Mouse (Mus musculus) kidney, adult 2 months (tissue): ENCODE measurements at regions not wholly inside any gene's neighbourhood (a gene's known extent, or its start where the extent isn't known, plus 50 kb on each side); places are given as distances from the start of the nearest gene placed in this dataset.

Experiments
- DNase-seq: peaks from one replicate; pipeline ENCODE4 v3.0.0; 2021
- H3K27ac ChIP-seq: fragments of 200-500 bp; 2 replicates; pipeline ENCODE4 v1.5.1; 2012; ENCODE audit warnings: low read depth, low read length, control low read depth, inconsistent platforms; ENCODE audit not compliant: insufficient read depth
- H3K27me3 ChIP-seq: fragments of 200-500 bp; replicated peaks from 2 replicates; pipeline ENCODE4 v1.6.1; 2012; ENCODE audit warnings: mild to moderate bottlenecking, moderate library complexity, low read length, inconsistent platforms; ENCODE audit not compliant: control insufficient read depth, insufficient read depth
- H3K36me3 ChIP-seq: fragments of 200-500 bp; 2 replicates; pipeline ENCODE4 v1.6.1; 2012; ENCODE audit warnings: mild to moderate bottlenecking, moderate library complexity, low read length, inconsistent platforms; ENCODE audit not compliant: control insufficient read depth, insufficient read depth
- H3K4me1 ChIP-seq: fragments of 200-500 bp; 2 replicates; pipeline ENCODE4 v1.6.1; 2011; ENCODE audit warnings: low read length; ENCODE audit not compliant: control insufficient read depth, insufficient read depth
- H3K4me3 ChIP-seq: fragments of 200-500 bp; 2 replicates; pipeline ENCODE4 v1.5.1; 2011; ENCODE audit warnings: mild to moderate bottlenecking, low read depth, low read length, control low read depth; ENCODE audit not compliant: insufficient read depth
- CTCF ChIP-seq: fragments of 200-500 bp; conservative IDR thresholded peaks from 2 replicates; pipeline ENCODE4 v1.5.1; 2011; ENCODE audit warnings: low read depth, mild to moderate bottlenecking, control low read depth, low read length, moderate library complexity, mixed read lengths; ENCODE audit not compliant: insufficient read depth, insufficient read length
- POLR2A ChIP-seq: fragments of 200-500 bp; IDR thresholded peaks from one replicate; pipeline ENCODE4 v1.6.1; 2011; ENCODE audit warnings: low read depth, low read length, control low read depth
- WGBS: fragments of 180-500 bp; shearing (Covaris S2); methylation state at CpG from one replicate; pipeline ENCODE4 v1.1.7; 2018; 5-methylcytosine and 5-hydroxymethylcytosine counted together

DNA sequence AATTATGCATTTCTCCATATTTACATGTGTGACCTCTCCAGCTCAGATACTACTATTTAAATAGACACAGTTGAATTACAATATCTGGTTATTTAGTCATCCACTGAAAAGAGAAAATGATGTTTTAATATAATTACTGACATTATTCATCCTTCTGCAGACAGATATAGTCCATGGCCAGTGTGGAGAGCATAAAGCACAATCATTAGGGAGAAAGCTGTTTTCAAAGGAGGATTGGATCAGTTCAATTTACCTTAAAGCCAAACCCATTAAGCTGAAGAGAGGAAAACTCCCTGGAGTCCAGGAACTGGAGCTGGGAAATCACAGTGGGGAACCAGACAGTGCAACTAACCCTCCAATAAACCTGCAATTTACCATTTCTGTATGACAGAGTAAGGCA lies 339.8 kb upstream of the Rgs17 start:
- Histone ChIP-seq H3K27me3 (no peaks in the 10 kb centered on the region), H3K4me3 (no peak overlapping the region), H3K36me3 (no peaks in the 10 kb centered on the region), H3K27ac (no peak overlapping the region), H3K4me1 (no peaks in the 10 kb centered on the region)
- no peak for TF ChIP-seq POLR2A
- TF ChIP-seq CTCF = no peak
- no peak for DNase-seq

DNA sequence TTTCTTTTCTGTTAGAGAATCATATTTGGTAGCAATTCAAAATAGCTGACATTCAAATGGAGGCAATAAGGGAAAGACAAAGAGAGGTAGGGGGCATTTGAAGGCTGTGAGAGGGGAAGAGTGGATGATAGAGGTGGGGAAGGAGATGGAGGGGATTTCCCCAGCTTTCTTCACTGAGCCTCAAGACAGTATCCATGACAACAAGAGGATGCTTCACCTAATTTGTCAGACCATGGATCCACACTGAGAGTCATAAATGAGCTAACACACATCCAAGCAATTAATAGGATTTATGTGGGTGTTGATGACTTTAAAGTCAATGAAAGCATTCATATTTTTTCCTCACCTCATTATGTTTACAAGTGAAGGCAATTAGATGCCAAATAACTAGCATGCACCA lies 343.5 kb upstream of the Rgs17 start:
- no peak overlapping the region for H3K27ac ChIP-seq
- H3K27me3 ChIP-seq = no peaks in the 10 kb centered on the region
- no peaks in the 10 kb centered on the region for H3K4me1 ChIP-seq
- TF ChIP-seq POLR2A (no peak), CTCF (no peak)
- no peak overlapping the region for H3K4me3 ChIP-seq
- DNase-seq = no peak
- H3K36me3 ChIP-seq = no peaks in the 10 kb centered on the region

DNA sequence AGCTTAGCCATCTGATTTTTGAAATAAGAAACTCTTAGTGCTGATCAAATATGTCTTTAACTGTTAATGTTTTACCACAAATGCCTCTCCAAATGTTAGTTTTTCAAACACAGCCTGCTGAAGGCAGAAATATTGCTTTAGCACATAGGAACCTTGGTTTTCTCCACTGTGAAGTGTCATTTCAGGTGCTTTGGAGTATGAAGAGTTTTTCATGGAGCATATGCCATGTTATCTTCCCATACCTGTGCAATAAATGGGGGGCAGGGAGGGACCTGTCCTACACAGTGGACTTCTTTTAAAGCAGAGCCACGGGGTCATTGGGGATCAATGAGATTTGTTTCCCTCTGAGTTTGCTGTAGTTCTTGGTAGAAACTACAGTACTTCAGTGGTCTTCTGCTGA lies 369.2 kb upstream of the Rgs17 start:
- Histone ChIP-seq H3K36me3 (no peaks in the 10 kb centered on the region), H3K4me3 (no peak overlapping the region), H3K4me1 (no peaks in the 10 kb centered on the region), H3K27me3 (no peaks in the 10 kb centered on the region), H3K27ac (no peak overlapping the region)
- 76% methylated on average over 1 of the region's 1 CpGs for WGBS
- DNase-seq = no peak
- TF ChIP-seq CTCF (no peak), POLR2A (no peak)

DNA sequence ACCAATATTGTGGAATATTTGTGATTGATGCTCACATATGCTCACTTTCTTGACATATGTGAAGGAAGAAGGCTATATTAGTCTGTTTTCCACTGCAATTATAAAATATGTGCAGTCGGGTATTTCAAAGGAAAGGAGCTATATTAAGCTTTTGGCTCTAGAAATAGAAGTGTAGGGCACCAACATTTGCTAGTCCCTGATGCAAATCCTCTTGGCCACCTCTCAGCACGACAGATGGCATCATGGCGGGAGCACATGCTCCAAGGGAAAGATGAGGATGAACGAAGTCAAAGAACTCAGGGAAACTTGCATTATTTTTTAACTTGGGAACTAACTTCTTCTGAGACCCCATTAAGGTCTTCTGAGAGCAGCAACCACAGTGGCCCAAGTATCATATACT lies 374.4 kb upstream of the Rgs17 start:
- DNase-seq = no peak
- Histone ChIP-seq H3K36me3 (no peaks in the 10 kb centered on the region), H3K4me3 (no peak overlapping the region), H3K4me1 (no peaks in the 10 kb centered on the region), H3K27me3 (no peaks in the 10 kb centered on the region), H3K27ac (no peak overlapping the region)
- WGBS = 82% methylated on average over 4 of the region's 4 CpGs
- TF ChIP-seq POLR2A (no peak), CTCF (no peak)

DNA sequence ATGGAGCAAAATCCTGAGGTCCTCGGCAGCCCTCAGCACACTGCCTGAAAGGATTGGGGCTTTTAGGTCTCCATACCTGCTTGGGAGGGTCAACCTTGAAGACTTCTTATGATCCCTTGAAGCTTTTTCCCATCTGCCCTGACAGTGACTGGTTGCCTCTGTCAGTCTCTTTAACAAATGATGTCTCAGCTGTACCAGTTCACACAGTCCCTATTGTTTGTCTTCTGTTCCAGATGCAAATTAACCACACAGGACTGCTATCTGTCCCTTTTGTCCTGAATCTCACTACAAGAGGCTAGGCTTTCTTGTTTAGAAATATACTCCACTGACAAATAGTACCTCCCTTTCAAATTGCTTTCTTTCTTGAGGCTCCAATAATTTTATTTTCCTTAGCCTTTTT lies 375.6 kb upstream of the Rgs17 start:
- no peak for TF ChIP-seq POLR2A
- H3K27ac ChIP-seq = no peak overlapping the region
- H3K4me1 ChIP-seq = no peaks in the 10 kb centered on the region
- H3K27me3 ChIP-seq = no peaks in the 10 kb centered on the region
- DNase-seq = no peak
- H3K36me3 ChIP-seq = no peaks in the 10 kb centered on the region
- no peak overlapping the region for H3K4me3 ChIP-seq
- 89% methylated on average over 1 of the region's 1 CpGs for WGBS

DNA sequence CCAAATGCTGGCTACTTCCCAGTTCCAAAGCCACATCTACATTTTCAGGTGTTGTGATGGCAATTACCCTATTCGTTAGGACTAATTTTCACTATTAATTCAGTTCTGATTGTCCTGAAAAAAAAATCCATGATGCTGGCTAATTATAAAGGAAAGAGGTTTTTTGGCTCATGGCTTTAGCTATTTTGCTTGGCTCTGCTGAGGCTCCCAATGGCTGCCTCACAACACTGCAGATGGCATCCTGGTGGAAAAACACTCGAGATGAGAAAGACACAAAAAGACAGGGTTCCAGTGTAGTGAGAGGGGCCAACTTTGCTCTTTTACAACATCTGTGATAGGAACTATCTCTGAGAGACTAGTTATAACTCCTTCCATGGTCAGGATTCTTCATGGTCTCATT lies 376.5 kb upstream of the Rgs17 start:
- no peaks in the 10 kb centered on the region for H3K4me1 ChIP-seq
- 72% methylated on average over 2 of the region's 2 CpGs for WGBS
- H3K27ac ChIP-seq = no peak overlapping the region
- no peaks in the 10 kb centered on the region for H3K27me3 ChIP-seq
- no peak overlapping the region for H3K4me3 ChIP-seq
- DNase-seq = no peak
- no peak for TF ChIP-seq POLR2A
- no peak for TF ChIP-seq CTCF
- H3K36me3 ChIP-seq = no peaks in the 10 kb centered on the region

DNA sequence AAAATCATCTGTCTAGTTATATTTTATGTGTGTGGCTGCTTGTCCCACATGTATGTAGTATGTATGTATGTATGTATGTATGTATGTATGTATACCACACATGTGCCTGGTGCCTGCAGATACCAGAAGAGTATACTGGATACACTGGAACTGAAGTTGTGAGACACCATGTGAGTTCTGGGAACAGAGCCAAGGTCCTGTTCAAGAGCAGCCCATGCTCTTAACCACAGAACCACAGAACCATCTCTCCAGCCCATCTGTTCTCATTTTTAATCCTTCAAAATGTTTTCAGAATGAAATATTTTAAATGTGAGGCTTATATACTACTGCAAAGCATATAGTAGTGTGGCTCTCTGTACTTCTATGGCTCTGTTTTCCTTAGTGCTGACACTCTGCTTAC lies 379.3 kb upstream of the Rgs17 start:
- TF ChIP-seq POLR2A = no peak
- TF ChIP-seq CTCF = no peak
- no peaks in the 10 kb centered on the region for H3K4me1 ChIP-seq
- H3K36me3 ChIP-seq = no peaks in the 10 kb centered on the region
- no peak overlapping the region for H3K27ac ChIP-seq
- no peak overlapping the region for H3K4me3 ChIP-seq
- no peak for DNase-seq
- no peaks in the 10 kb centered on the region for H3K27me3 ChIP-seq

DNA sequence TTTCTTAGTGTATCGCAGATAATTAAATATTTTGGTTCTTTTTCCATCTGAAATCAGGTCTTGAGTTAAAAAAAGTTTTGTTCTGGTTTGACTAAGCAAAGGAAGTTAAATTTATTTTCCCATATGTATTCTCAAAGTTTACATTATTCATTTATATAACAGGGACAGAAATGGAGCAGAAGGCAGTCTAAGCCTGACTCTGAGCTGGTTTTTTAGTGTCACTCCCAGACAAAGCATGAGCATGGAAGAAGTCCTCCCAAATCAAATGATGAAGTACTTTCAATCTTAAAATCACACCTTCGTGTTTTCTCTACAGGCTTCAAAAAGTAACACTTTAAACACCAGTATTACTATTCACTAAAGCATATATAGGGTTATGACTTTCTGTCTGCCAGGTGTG lies 387.2 kb upstream of the Rgs17 start:
- H3K27ac ChIP-seq = no peak overlapping the region
- no peaks in the 10 kb centered on the region for H3K36me3 ChIP-seq
- H3K4me3 ChIP-seq = no peak overlapping the region
- H3K27me3 ChIP-seq = no peaks in the 10 kb centered on the region
- 84% methylated on average over 2 of the region's 2 CpGs for WGBS
- H3K4me1 ChIP-seq = no peaks in the 10 kb centered on the region
- no peak for DNase-seq
- TF ChIP-seq POLR2A (no peak), CTCF (no peak)
